Mouse (Mus musculus) kidney, embryonic 14.5 days (tissue): ENCODE results near the gene Mylk4. TPM values are rescaled to one million over a fixed set of nuclear protein-coding genes. Genes with fewer than 3 reads are reported as not detected.

Experiments used
- ATAC-seq: fragments of 200-750 bp; cut with Nextera tagmentation; 2 replicates; pipeline ENCODE4 v1.8.0; 2017; ENCODE audit warnings: moderate number of reproducible peaks, mild to moderate bottlenecking, moderate TSS enrichment, moderate library complexity; ENCODE audit not compliant: low FRiP score, low TSS enrichment
- H3K27ac ChIP-seq: fragments of 300-500 bp; sonication (generic); 2 replicates; pipeline ENCODE4 v1.5.1; 2014; ENCODE audit warnings: low read depth, mild to moderate bottlenecking, low read length, moderate library complexity, mixed read lengths
- H3K27me3 ChIP-seq: fragments of 300-500 bp; sonication (generic); 2 replicates; pipeline ENCODE4 v1.6.1; 2014; ENCODE audit warnings: mild to moderate bottlenecking, low read length; ENCODE audit not compliant: control insufficient read depth, insufficient read depth
- H3K36me3 ChIP-seq: fragments of 300-500 bp; sonication (generic); 2 replicates; pipeline ENCODE4 v1.6.1; 2014; ENCODE audit warnings: low read length, mixed read lengths; ENCODE audit not compliant: control insufficient read depth, insufficient read depth
- H3K4me1 ChIP-seq: fragments of 300-500 bp; sonication (generic); 2 replicates; pipeline ENCODE4 v1.6.1; 2014; ENCODE audit warnings: low read length, mixed read lengths; ENCODE audit not compliant: control insufficient read depth, insufficient read depth
- H3K4me2 ChIP-seq: fragments of 300-500 bp; sonication (generic); replicated peaks from 2 replicates; pipeline ENCODE4 v1.6.1; 2014; ENCODE audit warnings: low read depth, mild to moderate bottlenecking, low read length
- H3K4me3 ChIP-seq: fragments of 300-500 bp; sonication (generic); 2 replicates; pipeline ENCODE4 v1.5.1; 2014; ENCODE audit warnings: mild to moderate bottlenecking, low read length
- H3K9ac ChIP-seq: fragments of 300-500 bp; sonication (generic); 2 replicates; pipeline ENCODE4 v1.6.1; 2014; ENCODE audit warnings: low read depth, mild to moderate bottlenecking, low read length, moderate library complexity
- H3K9me3 ChIP-seq: fragments of 300-500 bp; sonication (generic); 2 replicates; pipeline ENCODE4 v1.6.1; 2016; ENCODE audit warnings: low read length; ENCODE audit not compliant: control insufficient read depth
- WGBS: fragments of 180-500 bp; shearing (Covaris S2); extraction: QIAGEN DNeasy Blood & Tissue Kit; methylation state at CpG from one replicate; pipeline ENCODE4 v1.1.7; 2014; 5-methylcytosine and 5-hydroxymethylcytosine counted together
- polyA plus RNA-seq: library from polyadenylated mRNA; unstranded; fragments of >200 nt; fragmentation: Nextera tagmentation; extraction: Ambion mirVana; gene quantifications from 2 replicates; pipeline ENCODE4 v1.2.1, GENCODE M21; 2014

The Mylk4 gene
- polyA plus RNA-seq, 1 experiment from 2014 or later, result 0.14 TPM

DNA sequence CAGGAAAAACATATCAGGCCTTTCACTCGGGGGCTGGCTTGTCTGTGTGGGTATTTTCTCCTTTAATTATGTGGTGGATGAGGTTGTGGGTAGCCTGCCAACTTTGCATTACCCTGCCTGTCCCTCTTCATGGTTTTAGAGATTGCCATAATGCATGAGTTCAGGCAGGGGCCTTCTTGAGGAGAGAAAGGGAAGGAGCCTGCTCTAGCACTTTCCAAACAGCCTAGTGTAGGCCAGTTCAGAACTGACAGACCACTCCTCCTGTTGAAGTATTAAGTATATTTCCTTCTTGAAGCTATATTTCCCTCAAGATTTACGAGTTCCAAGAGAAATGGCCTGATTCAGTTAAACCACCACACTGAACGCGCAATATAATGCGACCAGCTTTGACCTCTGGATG lies 66.0 kb downstream of the Mylk4 start:
- ATAC-seq, result no peak
- H3K27ac ChIP-seq, result no peak overlapping the region
- no peak overlapping the region for H3K9ac ChIP-seq
- 61% methylated on average over 5 of the region's 5 CpGs for WGBS
- H3K4me3 ChIP-seq, result no peak overlapping the region
- no peaks in the 10 kb centered on the region for H3K27me3 ChIP-seq
- no peaks in the 10 kb centered on the region for H3K4me1 ChIP-seq
- H3K36me3 ChIP-seq, result no peaks in the 10 kb centered on the region
- no peak overlapping the region for H3K4me2 ChIP-seq
- no peaks in the 10 kb centered on the region for H3K9me3 ChIP-seq

DNA sequence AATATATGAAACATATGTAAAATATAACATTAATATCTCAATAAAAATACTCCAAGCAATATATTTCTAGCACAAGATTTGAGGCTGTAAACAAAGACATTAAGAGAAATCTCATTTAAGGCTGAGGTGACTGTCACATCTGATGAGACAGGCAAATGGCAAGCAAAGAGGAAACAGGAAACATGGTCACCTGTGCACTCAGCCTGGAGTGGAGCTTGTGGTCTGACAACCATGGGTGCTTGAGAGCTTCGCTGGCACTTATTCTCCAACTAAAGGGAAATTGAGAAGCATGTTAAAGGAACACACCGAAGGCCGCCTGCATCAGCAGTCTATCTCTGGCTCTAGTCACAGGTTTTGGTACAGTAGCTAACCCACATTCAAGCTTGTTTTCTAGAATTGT lies 71.2 kb downstream of the Mylk4 start:
- Histone ChIP-seq H3K36me3 (no peaks in the 10 kb centered on the region), H3K9me3 (no peaks in the 10 kb centered on the region), H3K27me3 (no peaks in the 10 kb centered on the region; the same call in 1 of the 2 replicates), H3K27ac (no peak overlapping the region), H3K4me1 (no peaks in the 10 kb centered on the region), H3K4me2 (no peak overlapping the region), H3K9ac (no peak overlapping the region), H3K4me3 (no peak overlapping the region)
- WGBS, result 93% methylated on average over 3 of the region's 3 CpGs
- ATAC-seq, result no peak

- H3K4me2 ChIP-seq, result no peak overlapping the region
- WGBS, result 82% methylated on average over 2 of the region's 2 CpGs
- H3K9me3 ChIP-seq, result no peaks in the 10 kb centered on the region
- no peaks in the 10 kb centered on the region for H3K4me1 ChIP-seq
- no peak overlapping the region for H3K27ac ChIP-seq
- no peak overlapping the region for H3K4me3 ChIP-seq
- H3K9ac ChIP-seq, result no peak overlapping the region
- ATAC-seq, result no peak
- no peaks in the 10 kb centered on the region; the same call in 1 of the 2 replicates for H3K27me3 ChIP-seq
- H3K36me3 ChIP-seq, result no peaks in the 10 kb centered on the region
Observed at GRCm38 (mm10) chr13:32707894-32708293, 75.9 kb downstream of the Mylk4 start.

- H3K4me1 ChIP-seq, result no peaks in the 10 kb centered on the region
- no peak overlapping the region for H3K27ac ChIP-seq
- H3K4me2 ChIP-seq, result no peak overlapping the region
- no peak for ATAC-seq
- H3K36me3 ChIP-seq, result no peaks in the 10 kb centered on the region
- H3K4me3 ChIP-seq, result no peak overlapping the region
- 53% methylated on average over 10 of the region's 10 CpGs for WGBS
- no peaks in the 10 kb centered on the region for H3K9me3 ChIP-seq
- no peak overlapping the region for H3K9ac ChIP-seq
- H3K27me3 ChIP-seq, result no peaks in the 10 kb centered on the region; the same call in 1 of the 2 replicates
Observed at GRCm38 (mm10) chr13:32706651-32707288, 77.0 kb downstream of the Mylk4 start.

DNA sequence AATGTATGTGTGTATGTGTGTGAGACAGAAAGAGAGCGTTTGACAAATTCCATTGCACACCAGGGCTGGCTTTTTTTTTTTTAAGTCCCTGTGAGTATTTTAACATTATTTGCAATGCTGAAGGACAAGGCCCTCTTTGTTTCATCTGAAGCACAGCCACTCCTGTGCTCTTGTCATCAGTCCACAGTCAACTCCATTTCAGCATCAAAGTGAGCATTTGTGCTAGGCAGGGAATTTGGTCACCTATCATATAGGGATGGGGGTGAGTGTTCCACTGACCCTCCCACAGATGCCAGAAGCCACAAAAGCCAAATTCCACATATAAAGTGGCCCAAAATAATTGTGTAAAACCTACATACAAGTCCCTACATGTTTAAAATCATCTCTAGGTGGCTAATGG lies 78.4 kb downstream of the Mylk4 start:
- no peaks in the 10 kb centered on the region for H3K4me1 ChIP-seq
- 61% methylated on average over 1 of the region's 1 CpGs for WGBS
- no peak overlapping the region for H3K4me3 ChIP-seq
- H3K9me3 ChIP-seq, result no peaks in the 10 kb centered on the region
- H3K4me2 ChIP-seq, result no peak overlapping the region
- no peaks in the 10 kb centered on the region; the same call in 1 of the 2 replicates for H3K27me3 ChIP-seq
- no peaks in the 10 kb centered on the region for H3K36me3 ChIP-seq
- ATAC-seq, result no peak
- no peak overlapping the region for H3K9ac ChIP-seq
- no peak overlapping the region for H3K27ac ChIP-seq

DNA sequence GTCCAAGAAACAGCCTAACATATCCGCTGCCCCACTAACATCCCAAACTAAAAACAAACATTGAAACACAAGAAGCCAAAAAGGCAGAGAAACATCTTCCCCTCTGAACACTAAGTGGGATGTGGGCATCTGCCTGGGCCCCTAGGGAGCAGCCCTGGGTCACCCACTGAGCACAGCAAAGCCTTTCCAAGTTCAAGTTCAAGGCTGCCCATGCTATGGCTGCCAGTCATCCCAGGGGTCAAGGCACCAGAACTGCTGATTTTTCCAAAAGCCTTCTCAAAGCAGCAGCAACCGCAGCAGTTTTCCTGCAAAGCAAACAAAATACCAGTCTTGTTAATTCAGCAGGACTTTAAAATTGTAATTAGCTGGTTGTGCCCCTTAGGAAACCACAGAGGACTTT lies 78.8 kb downstream of the Mylk4 start:
- Histone ChIP-seq H3K4me2 (no peak overlapping the region), H3K9me3 (no peaks in the 10 kb centered on the region), H3K27ac (no peak overlapping the region), H3K9ac (no peak overlapping the region), H3K27me3 (no peaks in the 10 kb centered on the region; the same call in 1 of the 2 replicates), H3K36me3 (no peaks in the 10 kb centered on the region), H3K4me1 (no peaks in the 10 kb centered on the region), H3K4me3 (no peak overlapping the region)
- 57% methylated on average over 2 of the region's 2 CpGs for WGBS
- no peak for ATAC-seq

DNA sequence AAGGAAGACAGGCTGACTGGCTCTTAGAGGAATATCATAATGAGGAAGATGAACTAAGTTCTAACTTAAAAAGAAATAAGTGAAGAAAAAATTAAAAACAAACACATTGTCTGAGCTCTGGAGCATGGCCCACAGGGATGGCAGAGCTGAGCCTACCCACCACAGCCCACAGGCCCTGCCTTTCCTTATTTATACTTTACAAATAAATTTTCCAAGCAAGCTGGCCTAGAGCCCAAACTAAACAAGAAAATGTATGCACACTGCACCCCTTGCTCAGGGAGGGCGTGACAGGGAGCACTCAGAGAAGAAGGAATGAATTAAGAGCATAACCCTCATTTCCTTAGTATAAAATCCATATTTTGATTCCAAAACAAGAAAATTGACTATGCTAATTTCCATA lies 82.2 kb downstream of the Mylk4 start:
- Histone ChIP-seq H3K4me2 (no peak overlapping the region), H3K9ac (no peak overlapping the region), H3K9me3 (no peaks in the 10 kb centered on the region), H3K4me3 (no peak overlapping the region), H3K27ac (no peak overlapping the region), H3K4me1 (no peaks in the 10 kb centered on the region), H3K27me3 (no peaks in the 10 kb centered on the region), H3K36me3 (no peaks in the 10 kb centered on the region)
- ATAC-seq, result no peak
- 65% methylated on average over 1 of the region's 1 CpGs for WGBS

GRCm38 (mm10) chr13:32699376-32699775 lies 84.4 kb downstream of the Mylk4 start:
- no peaks in the 10 kb centered on the region for H3K4me1 ChIP-seq
- 83% methylated on average over 1 of the region's 1 CpGs for WGBS
- H3K9ac ChIP-seq, result no peak overlapping the region
- no peak overlapping the region for H3K27ac ChIP-seq
- no peak overlapping the region for H3K4me3 ChIP-seq
- no peak overlapping the region for H3K4me2 ChIP-seq
- no peaks in the 10 kb centered on the region for H3K9me3 ChIP-seq
- no peaks in the 10 kb centered on the region for H3K36me3 ChIP-seq
- no peaks in the 10 kb centered on the region for H3K27me3 ChIP-seq
- ATAC-seq, result no peak

GRCm38 (mm10) chr13:32698956-32699355 lies 84.8 kb downstream of the Mylk4 start:
- Histone ChIP-seq H3K36me3 (no peaks in the 10 kb centered on the region), H3K9ac (no peak overlapping the region), H3K4me2 (no peak overlapping the region), H3K27me3 (no peaks in the 10 kb centered on the region), H3K9me3 (no peaks in the 10 kb centered on the region), H3K4me3 (no peak overlapping the region), H3K27ac (no peak overlapping the region), H3K4me1 (no peaks in the 10 kb centered on the region)
- no peak for ATAC-seq
- WGBS, result 92% methylated on average over 3 of the region's 3 CpGs
